29 mouse cellular contexts compared by ENCODE assay signal in genomic region chr6:25307471-25307870, GRCm38 (mm10).
"Had no signal": no experiment of that assay in that cellular context is flagged by ENCODE, and none has a peak within 500 bp of the region (broad histone marks: within the 10 kb centered on the region; RNA-seq: fewer than 3 reads in every experiment).

No protein-coding gene starts in this region.

- H3K4me1 ChIP-seq: heart, embryonic 10.5 days; heart, embryonic 12.5 days; heart, embryonic 13.5 days; heart, embryonic 15.5 days; hindbrain, embryonic 10.5 days; hindbrain, embryonic 12.5 days; hindbrain, embryonic 13.5 days; hindbrain, embryonic 15.5 days; intestine, embryonic 15.5 days; kidney, embryonic 15.5 days had no signal

- H3K9me3 ChIP-seq: heart, embryonic 10.5 days; heart, embryonic 12.5 days; heart, embryonic 13.5 days; heart, embryonic 15.5 days; hindbrain, embryonic 10.5 days; hindbrain, embryonic 12.5 days; hindbrain, embryonic 13.5 days; hindbrain, embryonic 15.5 days; intestine, embryonic 15.5 days; kidney, embryonic 15.5 days had no signal

- H3K9ac ChIP-seq: heart, embryonic 12.5 days; heart, embryonic 13.5 days; heart, embryonic 15.5 days; hindbrain, embryonic 12.5 days; hindbrain, embryonic 13.5 days; hindbrain, embryonic 14.5 days; hindbrain, embryonic 15.5 days; intestine, embryonic 15.5 days; kidney, embryonic 15.5 days had no signal

- H3K36me3 ChIP-seq: heart, embryonic 10.5 days; heart, embryonic 12.5 days; heart, embryonic 13.5 days; heart, embryonic 15.5 days; hindbrain, embryonic 10.5 days; hindbrain, embryonic 12.5 days; hindbrain, embryonic 13.5 days; hindbrain, embryonic 15.5 days; intestine, embryonic 15.5 days; kidney, embryonic 15.5 days had no signal

- DNase-seq: heart, postnatal 10 days; heart, postnatal 36 days; kidney, adult 11 months; kidney, adult 18-20 months; kidney, adult 2 months; kidney, adult 8-10 months; kidney, adult 9 months; kidney, postnatal 10 days; kidney, postnatal 14 days; kidney, postnatal 25 days; kidney, postnatal 36 days; kidney, postnatal 4 days; layer of hippocampus, adult 9-11 months; layer of hippocampus, postnatal 36 days had no signal

- H3K4me3 ChIP-seq: heart, embryonic 10.5 days; heart, embryonic 12.5 days; heart, embryonic 13.5 days; heart, embryonic 15.5 days; hindbrain, embryonic 10.5 days; hindbrain, embryonic 12.5 days; hindbrain, embryonic 13.5 days; hindbrain, embryonic 15.5 days; intestine, embryonic 15.5 days; kidney, embryonic 15.5 days; layer of hippocampus, adult 2 months; left cerebral cortex, adult 2 months had no signal

- H3K27ac ChIP-seq: heart, embryonic 10.5 days; heart, embryonic 13.5 days; heart, embryonic 15.5 days; hindbrain, embryonic 10.5 days; hindbrain, embryonic 12.5 days; hindbrain, embryonic 13.5 days; hindbrain, embryonic 14.5 days; hindbrain, embryonic 15.5 days; hindbrain, postnatal 0 days; intestine, embryonic 15.5 days; kidney, embryonic 15.5 days; kidney, postnatal 0 days; layer of hippocampus, adult 2 months; left cerebral cortex, adult 2 months had no signal
